Mouse (Mus musculus): ENCODE data around the gene Dnm1.

The Dnm1 gene

GRCm38 (mm10) chr2:32260635-32261034 lies 92.5 kb downstream of the Dnm1 start:
- DNase-seq, result no peak

- DNase-seq, result peak; percentile 89
These were observed 93.3 kb downstream of the Dnm1 start, which contains the start of gene Uck1 for GRCm38 (mm10) chr2:32259657-32260417. Gene Uck1, minus strand, starts transcription at chr2:32260159.

GRCm38 (mm10) chr2:32258887-32259533 lies 94.1 kb downstream of the Dnm1 start:
- DNase-seq, result no peak

All from right cerebral cortex, postnatal 25 days (tissue).